Mouse (Mus musculus) liver, adult 2 months (tissue): ENCODE measurements around the gene D630039A03Rik. TPM values are rescaled to one million over a fixed set of nuclear protein-coding genes. Genes with fewer than 3 reads are reported as not detected.

Source experiments
- DNase-seq: peaks from one replicate; pipeline ENCODE4 v3.0.0-alpha.2; 2011; ENCODE audit warnings: low read depth, low spot score; ENCODE audit errors: extremely low read depth
- H3K27ac ChIP-seq: fragments of 200-500 bp; replicated peaks from 2 replicates; pipeline ENCODE4 v1.5.1; 2012; ENCODE audit warnings: low read depth, mild to moderate bottlenecking, control low read depth, inconsistent platforms, low read length; ENCODE audit not compliant: insufficient read depth
- H3K27me3 ChIP-seq: fragments of 200-500 bp; 2 replicates; pipeline ENCODE4 v1.6.1; 2012; ENCODE audit warnings: mild to moderate bottlenecking, moderate library complexity, low read length, inconsistent platforms; ENCODE audit not compliant: control insufficient read depth, insufficient read depth
- H3K36me3 ChIP-seq: fragments of 200-500 bp; 2 replicates; pipeline ENCODE4 v1.6.1; 2012; ENCODE audit warnings: low read length, inconsistent platforms; ENCODE audit not compliant: control insufficient read depth, insufficient read depth
- H3K4me1 ChIP-seq: fragments of 200-500 bp; 2 replicates; pipeline ENCODE4 v1.6.1; 2011; ENCODE audit warnings: low read length; ENCODE audit not compliant: control insufficient read depth, insufficient read depth
- H3K4me3 ChIP-seq: fragments of 200-500 bp; 2 replicates; pipeline ENCODE4 v1.5.1; 2011; ENCODE audit warnings: low read depth, mild to moderate bottlenecking, control low read depth, low read length, moderate library complexity; ENCODE audit not compliant: insufficient read depth
- H3K79me2 ChIP-seq: fragments of 200-500 bp; 2 replicates; pipeline ENCODE4 v1.6.1; 2012; ENCODE audit warnings: inconsistent platforms, mild to moderate bottlenecking, low read length, moderate library complexity; ENCODE audit not compliant: control insufficient read depth, insufficient read depth
- H3K9ac ChIP-seq: fragments of 200-500 bp; 2 replicates; pipeline ENCODE4 v1.6.1; 2012; ENCODE audit warnings: low read depth, mild to moderate bottlenecking, control low read depth, inconsistent platforms, low read length
- CTCF ChIP-seq: fragments of 200-500 bp; IDR thresholded peaks from 2 replicates; pipeline ENCODE4 v1.5.1; 2011; ENCODE audit warnings: low read depth, low read length, control low read depth
- POLR2A ChIP-seq: fragments of 200-500 bp; IDR thresholded peaks from 2 replicates; pipeline ENCODE4 v1.6.1; 2011; ENCODE audit warnings: low read length, control low read depth; ENCODE audit not compliant: insufficient read depth; ENCODE audit errors: extremely low read depth
- WGBS: fragments of 180-500 bp; shearing (Covaris S2); methylation state at CpG from one replicate; pipeline ENCODE4 v1.1.7; 2018; 5-methylcytosine and 5-hydroxymethylcytosine counted together
- polyA plus RNA-seq: library from polyadenylated mRNA; depleted of rRNA; stranded (reverse); fragments of >200 nt; gene quantifications from 2 replicates; pipeline ENCODE4 v1.2.3, GENCODE M21; 2012
- total RNA-seq: library from RNA; depleted of rRNA; stranded (reverse); fragments of >200 nt; gene quantifications from 2 replicates; pipeline ENCODE4 v1.2.3, GENCODE M21; 2014

Gene D630039A03Rik
- total and polyA plus RNA-seq, 2 experiments = 3.2 to 14.3 TPM

DNA sequence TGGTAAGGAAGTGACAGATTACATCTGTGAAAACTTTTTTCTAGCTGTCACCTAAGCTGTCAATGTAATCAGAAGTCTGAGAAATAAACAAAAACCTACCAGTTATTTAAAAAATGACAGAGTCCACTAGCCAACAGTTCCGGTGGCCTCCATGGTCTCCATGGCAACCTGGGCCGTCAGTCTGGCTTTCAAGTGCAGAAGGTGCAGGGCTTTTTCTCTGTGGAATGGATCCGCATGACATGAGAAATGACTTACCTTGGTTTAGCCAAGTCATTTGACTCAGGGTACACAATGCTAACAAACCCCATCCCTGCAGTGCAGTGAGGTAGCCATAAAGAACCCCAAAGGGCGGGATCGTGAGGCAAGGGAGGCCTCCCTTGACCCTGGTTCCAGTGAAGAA, 6.1 kb upstream of the D630039A03Rik start:
- Histone ChIP-seq H3K4me3 (no peak overlapping the region), H3K79me2 (no peaks in the 10 kb centered on the region), H3K27ac (no peak overlapping the region), H3K27me3 (no peaks in the 10 kb centered on the region), H3K36me3 (no peaks in the 10 kb centered on the region), H3K4me1 (peaks cover 8% of the 10 kb centered on the region), H3K9ac (no peak overlapping the region)
- no peak for TF ChIP-seq POLR2A
- TF ChIP-seq CTCF = no peak
- 75% methylated on average over 5 of the region's 5 CpGs for WGBS
- DNase-seq = no peak

DNA sequence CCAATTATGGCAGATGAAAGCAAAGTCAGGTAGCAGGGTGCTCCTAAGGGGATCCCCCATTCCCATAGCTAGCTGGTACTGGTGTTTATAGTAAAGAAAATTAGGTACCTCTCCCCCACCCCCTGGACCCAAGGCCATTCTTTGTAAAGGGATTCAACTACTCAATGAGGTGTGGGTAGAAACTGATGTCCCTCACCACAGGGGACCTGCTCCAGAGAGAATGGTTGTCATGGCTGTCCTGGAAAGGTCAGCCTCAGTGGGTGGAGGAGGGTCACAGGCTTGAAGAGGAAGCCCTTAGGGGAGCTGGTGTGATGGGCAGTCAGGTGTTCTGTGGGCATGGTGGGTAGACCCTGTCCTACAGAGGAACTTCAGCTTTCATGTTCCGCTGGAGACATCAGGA, 4.4 kb upstream of the D630039A03Rik start:
- DNase-seq = no peak
- Histone ChIP-seq H3K27ac (no peak overlapping the region), H3K79me2 (no peaks in the 10 kb centered on the region), H3K4me1 (peaks cover 9% of the 10 kb centered on the region), H3K4me3 (no peak overlapping the region), H3K27me3 (no peaks in the 10 kb centered on the region), H3K9ac (no peak overlapping the region), H3K36me3 (no peaks in the 10 kb centered on the region)
- WGBS = 95% methylated on average over 1 of the region's 1 CpGs
- no peak for TF ChIP-seq CTCF
- no peak for TF ChIP-seq POLR2A

DNA sequence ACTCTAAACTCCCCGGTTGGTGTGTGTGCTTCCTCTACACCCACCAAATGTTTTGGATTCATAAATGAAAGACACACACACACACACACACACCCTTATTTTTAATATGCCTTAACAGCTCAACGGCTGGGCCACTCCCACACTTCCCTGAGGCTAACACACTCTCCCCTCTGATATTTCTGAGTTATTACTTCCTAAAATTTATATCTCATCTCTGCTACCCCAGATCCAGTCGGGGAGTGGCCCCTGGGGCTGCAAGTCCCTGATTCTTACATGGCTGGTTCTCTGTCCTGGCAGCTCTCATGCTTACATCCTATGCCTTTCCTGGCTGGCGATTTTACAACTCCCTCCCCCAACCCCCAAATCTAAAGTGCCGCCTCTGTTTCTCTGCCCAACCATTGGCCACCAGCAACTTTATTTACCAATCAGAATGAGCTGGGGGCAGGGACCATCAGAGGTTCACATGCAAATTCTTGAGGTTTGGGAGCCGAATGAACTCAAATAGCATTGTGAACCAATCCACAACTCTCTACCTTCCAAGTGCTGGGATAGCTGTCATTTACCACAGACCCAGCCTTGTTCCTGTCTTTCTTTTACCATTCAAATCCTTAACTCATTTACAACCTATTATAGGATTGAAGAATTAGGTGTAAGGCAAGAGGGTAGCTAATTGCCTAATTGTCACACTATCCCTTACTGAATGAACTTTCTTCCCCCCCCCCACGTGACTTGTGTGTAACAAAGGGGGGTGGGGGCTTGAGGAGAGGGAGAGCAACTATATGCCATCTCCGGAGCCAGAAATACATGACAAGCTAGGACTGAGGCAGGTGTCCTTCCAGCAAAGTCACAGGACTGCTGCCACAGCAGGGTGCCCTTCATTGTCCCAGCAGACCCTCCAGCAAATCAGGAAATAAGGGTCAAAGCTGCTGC, 3.7 kb upstream of the D630039A03Rik start:
- no peak overlapping the region for H3K4me3 ChIP-seq
- H3K36me3 ChIP-seq = no peaks in the 10 kb centered on the region
- DNase-seq = peak; percentile 51
- no peaks in the 10 kb centered on the region for H3K79me2 ChIP-seq
- TF ChIP-seq CTCF (no peak), POLR2A (no peak)
- H3K27ac ChIP-seq = no peak overlapping the region
- H3K4me1 ChIP-seq = peaks cover 10% of the 10 kb centered on the region
- no peak overlapping the region for H3K9ac ChIP-seq
- no peaks in the 10 kb centered on the region for H3K27me3 ChIP-seq
- 34% methylated on average over 8 of the region's 8 CpGs for WGBS

DNA sequence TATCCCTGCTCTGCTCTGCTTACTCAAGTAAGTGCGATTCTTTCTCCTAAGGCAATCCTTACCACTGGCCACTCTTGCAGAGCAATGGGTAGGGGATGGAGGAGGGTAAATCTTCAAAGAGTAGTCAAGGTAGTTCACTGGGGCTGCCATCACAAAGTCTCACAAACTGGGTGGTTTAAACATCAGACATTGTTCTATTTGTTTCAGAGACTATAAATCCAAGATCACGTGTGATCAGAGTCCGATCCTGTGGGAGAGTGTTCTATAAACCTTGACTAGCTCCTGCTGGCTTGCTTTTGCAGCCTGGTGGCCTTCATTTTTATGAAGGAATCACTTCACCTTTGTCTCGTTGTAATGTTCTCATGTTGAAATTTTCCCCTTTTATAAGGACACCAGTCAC, 614 bp upstream of the D630039A03Rik start:
- peak; percentile 73 for DNase-seq
- H3K79me2 ChIP-seq = no peaks in the 10 kb centered on the region; the same call in 1 of the 2 replicates
- H3K27me3 ChIP-seq = no peaks in the 10 kb centered on the region
- 18% methylated on average over 4 of the region's 4 CpGs for WGBS
- peak overlapping the region; percentile 43 for H3K4me3 ChIP-seq
- no peaks in the 10 kb centered on the region for H3K36me3 ChIP-seq
- TF ChIP-seq CTCF = no peak
- no peak for TF ChIP-seq POLR2A
- peak overlapping the region; percentile 54 for H3K9ac ChIP-seq
- H3K27ac ChIP-seq = peak overlapping the region; percentile 87
- peaks cover 20% of the 10 kb centered on the region for H3K4me1 ChIP-seq

DNA sequence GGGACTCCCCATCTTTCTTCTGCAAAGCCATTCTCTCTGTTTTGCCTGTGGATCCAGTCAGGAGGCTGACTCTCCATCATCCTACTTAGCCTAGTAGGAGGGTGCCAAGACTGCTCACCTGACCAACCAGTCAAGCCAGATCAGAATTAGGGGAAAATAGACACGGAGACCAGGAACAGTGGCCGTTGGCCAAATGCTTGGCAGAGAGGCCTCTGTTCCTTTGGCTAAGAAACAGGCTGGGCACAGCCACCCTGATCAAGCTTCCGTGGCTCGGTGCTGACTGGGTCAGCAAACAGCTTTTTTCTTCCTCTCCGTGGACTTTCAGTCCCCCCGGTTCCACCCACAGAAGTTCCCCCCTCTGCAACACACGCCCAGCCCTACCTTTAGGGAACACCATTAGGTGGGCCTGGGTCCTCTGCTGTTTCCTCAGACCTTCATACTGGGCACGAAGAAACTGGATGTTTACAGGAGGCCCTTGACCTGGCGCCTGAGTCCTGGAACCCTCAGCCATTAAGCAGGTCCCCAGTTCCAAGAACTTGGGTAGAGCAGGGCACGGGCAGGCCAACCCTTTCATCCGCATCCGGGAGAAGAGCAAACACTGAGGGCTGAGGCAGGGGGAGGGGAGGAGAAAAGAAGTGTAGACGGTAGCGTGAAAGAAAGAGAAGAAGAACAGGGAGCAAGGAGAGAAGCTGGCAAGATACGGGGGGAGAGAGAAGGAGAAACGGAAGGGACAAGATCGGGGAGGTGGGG, 706 bp downstream of the D630039A03Rik start:
- peak overlapping the region; percentile 72 for H3K9ac ChIP-seq

More for the DNA sequence above, 706 bp downstream of the D630039A03Rik start:
- H3K4me1 ChIP-seq = peaks cover 20% of the 10 kb centered on the region
- peak overlapping the region; percentile 87 for H3K27ac ChIP-seq
- 9% methylated on average over 17 of the region's 17 CpGs for WGBS
- peak overlapping the region; percentile 50 for H3K4me3 ChIP-seq
- H3K27me3 ChIP-seq = no peaks in the 10 kb centered on the region
- H3K79me2 ChIP-seq = no peaks in the 10 kb centered on the region; the same call in 1 of the 2 replicates
- no peak for TF ChIP-seq POLR2A
- peak; percentile 95 for DNase-seq
- no peaks in the 10 kb centered on the region for H3K36me3 ChIP-seq
